Mouse (Mus musculus): ENCODE measurements at regions not wholly inside any gene's neighbourhood (a gene's known extent, or its start where the extent isn't known, plus 50 kb on each side); places are given as distances from the start of the nearest gene placed in this dataset.

- DNase-seq (ENCODE audit: low read depth, low spot score) = peak; percentile 36
Measured at GRCm38 (mm10) chr13:3995042-3995441, 49.9 kb upstream of the Ucn3 start.
